Mouse (Mus musculus): ENCODE data around the gene Chpf.

DNA sequence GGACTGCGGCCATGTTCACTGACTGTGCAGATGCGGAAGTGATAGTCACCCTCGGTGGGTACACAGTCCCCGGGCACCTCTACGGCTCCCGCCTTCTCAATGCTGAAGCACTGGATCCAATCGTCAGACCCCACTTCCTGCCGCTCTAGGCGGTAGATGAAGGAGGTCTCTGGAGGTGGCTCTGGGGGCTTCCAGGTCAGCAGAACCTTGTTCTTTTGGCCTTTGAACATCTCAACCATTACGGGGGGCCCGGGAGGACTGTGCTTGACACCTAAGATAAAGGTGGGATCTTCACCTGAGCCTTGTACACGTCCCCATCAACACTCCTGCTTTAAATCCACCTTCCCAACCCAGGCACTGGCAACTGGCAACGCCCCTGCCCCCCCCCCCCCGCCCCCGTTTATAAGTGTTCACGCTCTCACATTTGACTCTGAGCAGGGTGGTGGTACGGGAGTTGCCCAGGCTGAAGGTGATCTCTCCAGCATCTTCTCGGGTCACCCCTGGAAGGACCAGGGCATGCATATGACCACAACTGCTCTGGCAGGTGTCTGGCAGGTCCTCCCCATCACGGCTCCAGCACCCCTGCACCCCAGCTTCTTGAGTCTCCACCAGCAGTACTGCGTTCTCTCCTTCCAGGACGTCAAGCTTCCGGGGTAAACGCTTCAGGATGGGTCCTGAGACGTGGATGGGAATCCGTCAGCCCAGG is 24.0 kb upstream of the Chpf start:
- TF ChIP-seq POLR2A (IDR thresholded peaks at IDR 0.05; ENCODE audit: insufficient read length, low read depth) (no peak), USF1 (IDR thresholded peaks at IDR 0.05; ENCODE audit: low read depth) (no peak), MAX (IDR thresholded peaks at IDR 0.05; ENCODE audit: low read depth) (no peak), TCF12 (IDR thresholded peaks at IDR 0.05; ENCODE audit: insufficient read depth, poor library complexity, severe bottlenecking) (no peak), POLR2AphosphoS2 (IDR thresholded peaks at IDR 0.05; ENCODE audit: insufficient read length, low read depth) (no peak), E2F4 (IDR thresholded peaks at IDR 0.05; ENCODE audit: insufficient read depth) (no peak), MYOD1 (IDR thresholded peaks at IDR 0.05; ENCODE audit: control insufficient read depth in 1 of 3, insufficient read length in 2 of 3, low read depth in 2 of 3) (no peak), REST (IDR thresholded peaks at IDR 0.05; ENCODE audit: insufficient read depth, insufficient read length) (no peak), SRF (IDR thresholded peaks at IDR 0.05; ENCODE audit: control insufficient read depth, insufficient read length, low read depth) (no peak), MYOG (IDR thresholded peaks at IDR 0.05; ENCODE audit: control insufficient read depth in 1 of 3, insufficient read depth in 1 of 3, insufficient read length in 2 of 3, low read depth in 2 of 3) (no peak), CEBPB (IDR thresholded peaks at IDR 0.05; ENCODE audit: insufficient read depth, poor library complexity, severe bottlenecking) (no peak)
